Mouse (Mus musculus) liver, adult 2 months (tissue): ENCODE measurements around the gene Nos1.

Source experiments
- CTCF ChIP-seq: fragments of 200-500 bp; IDR thresholded peaks from 2 replicates; pipeline ENCODE4 v1.5.1; 2011; ENCODE audit warnings: low read depth, low read length, control low read depth
- POLR2A ChIP-seq: fragments of 200-500 bp; IDR thresholded peaks from 2 replicates; pipeline ENCODE4 v1.6.1; 2011; ENCODE audit warnings: low read length, control low read depth; ENCODE audit not compliant: insufficient read depth; ENCODE audit errors: extremely low read depth

DNA sequence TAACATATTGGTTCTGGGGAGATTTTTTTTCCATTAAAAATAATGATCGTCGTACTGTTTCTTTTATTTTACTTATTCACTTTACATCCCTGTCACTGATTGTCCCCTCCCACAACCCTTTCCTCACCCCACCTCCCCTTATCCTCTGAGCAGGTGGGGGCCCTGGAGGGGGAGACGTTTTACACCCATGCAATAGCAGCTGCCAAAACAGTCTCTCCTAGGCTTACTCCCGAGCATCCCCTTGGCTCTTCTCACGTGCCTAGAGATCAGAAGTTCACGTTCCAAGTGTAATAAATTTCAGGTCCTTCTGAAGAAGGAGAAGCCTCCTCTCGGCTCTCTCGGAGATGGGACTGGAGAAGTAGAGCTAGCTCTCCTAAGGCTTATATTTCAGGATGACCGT, 20.0 kb downstream of the Nos1 start:
- TF ChIP-seq CTCF, result no peak
- no peak for TF ChIP-seq POLR2A
